Mouse (Mus musculus) CD4-positive helper T cell, adult 2 months (primary cell): ENCODE data around the gene Cenpa.

Experiments
- DNase-seq: peaks from one replicate; pipeline ENCODE4 v3.0.0-alpha.2; 2012; ENCODE audit warnings: low read depth, missing footprints, low spot score

The Cenpa gene

DNA sequence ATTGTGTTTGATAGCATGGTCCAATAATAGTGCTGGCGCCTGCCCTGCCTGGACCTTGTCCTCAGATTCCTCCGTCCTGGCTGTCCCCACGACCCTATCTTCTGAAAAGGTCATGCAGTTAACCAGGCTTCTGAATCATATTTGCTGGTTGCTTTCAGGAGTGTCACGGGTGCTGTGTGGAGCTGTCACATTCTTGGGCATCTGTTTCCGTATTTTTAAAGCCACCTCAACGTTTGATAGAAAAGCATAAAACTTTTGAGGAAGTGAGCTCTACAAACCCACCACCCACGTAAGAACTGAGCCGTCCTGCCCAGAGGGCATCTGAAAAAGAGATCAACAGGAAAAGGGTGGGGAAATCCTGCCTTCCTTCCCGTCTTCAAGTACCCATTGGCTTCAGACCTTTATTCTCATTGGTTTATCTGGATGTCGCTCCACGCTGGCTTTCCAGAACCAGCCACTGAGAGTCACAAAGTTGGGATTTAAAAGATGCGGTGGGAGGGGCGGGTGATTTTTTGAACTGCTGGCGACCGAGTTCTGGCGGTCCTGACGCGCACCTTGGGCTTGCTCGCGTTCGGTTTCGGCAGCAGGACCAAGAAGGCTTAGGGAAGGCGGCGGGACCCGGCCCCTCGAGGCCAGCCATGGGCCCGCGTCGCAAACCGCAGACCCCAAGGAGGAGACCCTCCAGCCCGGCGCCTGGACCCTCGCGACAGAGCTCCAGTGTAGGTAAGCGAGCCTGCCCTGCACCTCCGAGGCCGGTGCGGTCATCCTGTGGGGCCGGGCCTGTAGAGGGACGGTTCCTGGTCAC, at the start of gene Cenpa:
TSS of gene Cenpa (plus strand) at position 387 of the 805 bp plus-strand sequence.
- DNase-seq, result peak; percentile 97

DNA sequence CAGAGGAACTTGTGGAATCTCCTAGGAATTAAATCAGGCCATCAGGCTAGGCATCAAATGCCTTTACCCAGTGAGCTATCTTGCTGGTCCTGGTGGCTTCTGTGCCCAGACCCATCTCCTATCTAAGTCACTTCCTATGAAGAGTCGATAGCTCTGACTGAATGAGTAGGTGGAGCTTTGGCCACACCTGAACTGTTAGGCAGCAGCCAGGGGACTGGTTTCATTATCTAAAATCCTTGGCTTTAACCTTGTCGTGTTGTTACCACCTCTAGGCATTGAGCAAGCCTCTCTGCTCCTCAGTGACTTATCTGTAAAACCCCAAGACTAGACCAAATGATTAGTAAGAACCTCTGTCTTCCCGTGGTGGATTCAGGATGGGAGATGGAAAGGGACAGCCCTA, 49.2 kb upstream of the Cenpa start:
- DNase-seq, result no peak

DNA sequence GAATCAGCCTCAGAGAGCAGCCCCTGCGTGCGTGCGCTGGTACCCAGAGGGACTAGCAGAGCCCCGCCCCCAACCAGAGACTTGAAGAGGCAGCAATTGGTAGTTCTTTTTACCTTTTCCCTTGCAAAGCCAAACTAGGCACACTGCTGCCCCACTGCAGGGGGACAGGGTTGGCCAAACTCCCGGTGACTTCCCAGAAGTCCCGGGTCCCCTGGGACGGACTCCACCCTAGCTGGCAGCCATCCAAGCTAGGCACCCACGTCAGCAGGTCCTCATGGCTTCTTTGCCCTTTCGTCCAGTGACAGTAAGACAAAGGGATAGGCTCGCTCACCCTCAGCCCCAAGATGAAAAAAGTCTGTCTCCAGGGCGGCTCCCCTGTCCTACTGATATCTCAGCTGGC, 48.7 kb upstream of the Cenpa start:
- DNase-seq, result no peak

DNA sequence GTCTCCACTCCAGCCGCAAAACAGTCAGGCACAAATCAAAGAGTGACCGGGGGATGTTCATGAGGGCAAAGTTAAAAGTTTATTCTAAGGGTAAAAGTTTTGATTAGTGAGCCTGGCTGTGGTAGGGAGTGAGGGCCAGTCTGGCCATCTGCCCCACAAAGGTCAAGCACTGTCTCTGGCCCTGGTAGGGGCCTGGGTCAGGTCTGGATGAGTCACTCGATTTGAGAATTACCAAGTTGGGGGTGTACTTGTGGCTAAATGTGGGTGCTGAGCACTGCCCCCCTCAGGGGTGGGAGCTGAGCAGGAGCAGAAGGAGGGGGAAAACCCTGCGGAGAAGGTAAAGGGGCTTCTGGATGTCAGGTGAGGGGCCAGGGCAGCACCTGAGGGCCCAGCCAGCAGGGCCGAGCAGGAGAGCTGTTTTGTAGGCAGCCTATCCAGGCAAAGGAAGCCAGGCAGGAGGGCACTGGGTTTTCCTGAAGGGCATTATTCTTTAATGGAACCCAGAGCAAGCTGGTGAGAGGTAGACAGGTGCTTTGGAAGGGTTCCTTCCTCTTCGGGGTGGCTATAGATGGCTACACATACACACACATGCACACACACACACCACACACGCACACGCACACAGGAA, 48.1 kb upstream of the Cenpa start:
- DNase-seq, result no peak

DNA sequence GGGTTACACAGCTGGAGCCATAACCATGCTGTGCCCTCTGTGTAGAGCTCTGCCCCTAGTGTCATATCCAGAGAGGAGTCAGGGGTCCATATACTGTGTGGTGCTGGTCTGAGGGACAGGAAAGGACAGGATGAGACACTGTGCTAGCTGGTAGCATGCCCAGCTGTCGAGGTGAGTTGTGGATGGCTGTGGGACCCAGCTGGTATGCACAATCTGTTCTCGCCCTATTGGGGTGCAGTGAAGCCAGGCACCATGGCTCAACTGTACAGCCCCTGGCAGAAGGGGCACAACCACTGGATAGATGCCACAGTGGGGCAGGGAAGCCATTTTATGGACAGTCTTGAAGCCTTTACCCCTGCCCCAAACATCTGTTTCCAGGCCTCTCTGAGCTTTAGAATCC, 47.4 kb upstream of the Cenpa start:
- no peak for DNase-seq

DNA sequence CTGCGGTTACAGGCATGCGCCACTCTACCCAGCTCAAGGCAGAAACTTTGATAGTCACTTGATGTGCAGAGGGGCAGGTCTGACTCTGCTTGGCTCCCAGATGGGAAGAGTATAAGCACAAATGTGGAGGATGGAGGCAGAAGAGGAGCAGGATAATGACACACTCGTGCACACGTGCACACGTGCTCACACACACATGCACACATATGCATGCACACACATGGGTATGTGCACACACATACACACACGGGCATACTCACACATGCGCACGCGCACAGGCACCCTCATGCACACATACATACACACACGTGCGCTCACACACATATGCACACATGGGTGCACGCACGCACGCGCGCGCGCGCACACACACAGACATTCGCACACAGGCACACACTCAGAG, 46.0 kb upstream of the Cenpa start:
- no peak for DNase-seq

DNA sequence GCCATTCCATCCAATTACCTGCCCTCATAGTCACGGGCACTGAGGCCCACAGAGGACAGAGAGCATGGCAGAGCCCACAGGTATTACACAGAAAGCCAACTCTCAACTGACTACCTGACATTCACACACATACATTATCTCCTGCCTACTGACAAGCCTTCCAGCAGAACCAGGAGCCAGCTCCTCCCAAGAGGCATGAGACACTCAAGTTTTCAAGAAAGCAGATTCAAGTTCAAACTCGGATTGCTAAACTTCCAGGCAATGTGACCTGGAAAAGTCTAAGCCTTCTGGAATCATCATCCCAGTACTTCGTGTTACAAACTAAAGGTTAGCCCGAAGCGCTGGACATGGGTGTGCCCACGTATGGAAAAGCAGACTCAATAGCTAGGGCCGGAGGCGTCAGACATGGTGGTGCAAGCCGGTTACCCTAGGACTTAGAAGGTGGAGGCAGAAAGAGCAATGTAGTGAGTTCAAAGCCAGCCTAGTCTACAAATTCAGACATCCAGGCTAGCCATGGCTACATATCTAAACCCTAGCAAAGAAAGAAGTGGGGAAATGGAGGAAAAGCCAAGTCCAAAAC, 45.3 kb upstream of the Cenpa start:
- no peak for DNase-seq

DNA sequence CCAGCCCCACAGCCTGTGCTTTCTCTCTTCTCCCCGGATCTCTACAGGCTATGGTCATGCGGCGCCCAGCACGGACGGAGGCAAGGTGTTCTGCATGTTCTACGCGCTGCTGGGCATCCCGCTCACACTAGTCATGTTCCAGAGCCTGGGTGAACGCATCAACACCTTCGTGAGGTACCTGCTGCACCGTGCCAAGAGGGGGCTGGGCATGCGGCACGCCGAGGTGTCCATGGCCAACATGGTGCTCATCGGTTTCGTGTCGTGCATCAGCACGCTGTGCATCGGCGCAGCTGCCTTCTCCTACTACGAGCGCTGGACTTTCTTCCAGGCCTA, 44.8 kb upstream of the Cenpa start:
- no peak for DNase-seq

DNA sequence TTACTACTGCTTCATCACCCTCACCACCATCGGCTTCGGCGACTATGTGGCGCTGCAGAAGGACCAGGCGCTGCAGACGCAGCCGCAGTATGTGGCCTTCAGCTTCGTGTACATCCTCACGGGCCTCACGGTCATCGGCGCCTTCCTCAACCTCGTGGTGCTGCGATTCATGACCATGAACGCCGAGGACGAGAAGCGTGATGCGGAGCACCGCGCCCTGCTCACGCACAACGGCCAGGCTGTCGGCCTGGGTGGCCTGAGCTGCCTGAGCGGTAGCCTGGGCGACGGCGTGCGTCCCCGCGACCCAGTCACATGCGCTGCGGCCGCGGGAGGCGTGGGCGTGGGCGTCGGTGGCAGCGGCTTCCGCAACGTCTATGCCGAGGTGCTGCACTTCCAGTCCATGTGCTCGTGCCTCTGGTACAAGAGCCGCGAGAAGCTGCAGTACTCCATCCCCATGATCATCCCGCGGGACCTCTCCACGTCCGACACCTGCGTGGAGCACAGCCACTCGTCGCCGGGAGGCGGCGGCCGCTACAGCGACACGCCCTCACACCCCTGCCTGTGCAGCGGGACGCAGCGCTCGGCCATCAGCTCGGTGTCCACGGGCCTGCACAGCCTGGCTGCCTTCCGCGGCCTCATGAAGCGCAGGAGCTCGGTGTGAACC, 44.3 kb upstream of the Cenpa start:
- peak; percentile 61 for DNase-seq

DNA sequence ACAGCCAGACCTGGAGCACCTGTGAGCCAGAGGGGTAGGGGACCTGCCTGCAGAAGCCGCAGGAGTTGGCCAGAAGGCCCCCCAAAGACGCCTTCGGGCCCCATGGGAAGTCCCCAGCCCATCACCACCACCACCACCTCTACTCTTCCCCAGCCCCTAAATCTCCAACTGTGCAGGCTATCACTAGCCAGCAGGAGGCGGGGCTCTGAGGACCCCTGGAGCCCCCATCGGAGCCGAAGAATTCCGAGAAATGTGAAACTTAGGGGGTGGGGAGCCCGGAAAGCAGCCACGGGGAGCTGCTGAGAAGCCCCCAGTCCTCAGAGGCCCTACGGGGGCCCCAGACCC, 43.8 kb upstream of the Cenpa start:
- no peak for DNase-seq

DNA sequence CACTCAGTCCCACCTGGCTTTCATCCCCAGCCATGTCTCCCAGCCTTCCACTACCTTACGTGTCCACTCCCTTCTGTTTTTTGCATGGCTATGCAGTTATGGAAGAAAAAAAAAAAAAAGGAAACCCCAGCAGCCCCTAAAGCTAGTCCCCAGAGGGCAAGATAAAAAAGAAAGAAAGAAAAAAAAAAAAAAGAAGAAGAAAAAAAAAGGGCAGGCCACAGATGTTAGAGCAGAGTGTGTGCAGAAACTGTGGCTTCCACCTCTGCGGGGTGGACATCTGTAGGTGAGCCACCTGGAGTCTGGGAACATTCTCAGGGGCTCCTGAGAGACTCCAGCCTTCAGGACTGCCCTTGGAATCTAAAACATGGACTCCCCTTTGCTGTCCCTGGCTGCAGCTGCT, 43.2 kb upstream of the Cenpa start:
- DNase-seq, result no peak

DNA sequence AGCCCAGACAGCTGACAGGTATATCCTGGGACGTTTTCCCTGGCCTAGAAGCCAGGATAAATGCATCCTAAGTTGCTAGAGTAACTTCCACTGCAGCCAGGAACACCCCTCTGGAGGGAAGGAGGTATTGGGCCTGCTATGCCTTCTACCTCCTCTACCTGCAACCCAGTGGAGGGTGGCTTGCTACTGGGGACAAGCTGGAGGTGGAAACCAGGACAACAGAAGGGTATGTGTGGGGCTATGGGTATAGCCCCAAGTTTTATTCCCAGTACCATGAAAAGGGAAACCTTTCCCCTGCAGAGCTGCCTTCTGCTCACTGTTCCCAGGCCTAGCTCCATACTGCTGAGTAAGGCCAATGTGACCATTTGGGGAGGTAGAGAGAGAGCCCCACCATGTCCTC, 42.3 kb upstream of the Cenpa start:
- DNase-seq, result no peak

DNA sequence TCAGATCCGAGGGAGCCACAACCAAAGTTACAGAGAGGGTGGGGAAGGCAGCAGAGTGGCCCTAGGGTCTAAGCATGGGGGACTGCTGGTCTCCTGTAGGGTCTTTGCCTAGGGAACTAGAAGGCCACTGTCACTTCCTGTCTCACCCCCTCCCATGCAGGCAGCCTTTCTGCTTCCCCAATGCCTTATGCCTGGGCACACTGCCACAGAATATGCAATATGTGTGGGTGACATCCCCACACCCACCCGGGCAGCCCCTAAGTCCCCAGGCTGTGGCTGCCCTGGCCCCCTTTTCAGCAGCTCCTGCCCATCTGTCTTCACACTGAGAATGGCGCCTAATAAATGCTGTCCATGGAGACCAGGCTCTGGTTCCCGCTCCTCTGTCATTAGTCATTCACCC, 41.7 kb upstream of the Cenpa start:
- no peak for DNase-seq

DNA sequence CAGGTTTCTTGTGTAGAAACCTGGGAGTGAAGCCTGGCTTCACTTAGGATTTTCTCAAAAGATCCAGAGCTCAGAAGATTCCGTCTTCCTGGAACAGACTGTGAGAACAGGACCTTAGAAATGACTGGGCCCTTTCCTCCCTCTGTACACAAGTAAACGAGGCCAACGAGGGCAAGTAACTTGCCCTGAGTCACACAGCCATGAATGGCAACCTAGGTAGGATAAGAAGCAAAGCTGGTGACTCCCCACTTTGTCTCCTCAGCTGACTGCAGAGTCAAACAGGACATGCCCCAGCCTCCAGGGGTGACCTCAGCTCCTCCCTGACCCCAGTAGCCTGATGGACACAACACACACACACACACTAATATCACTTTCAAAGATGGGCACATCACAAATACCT, 41.2 kb upstream of the Cenpa start:
- DNase-seq, result no peak

DNA sequence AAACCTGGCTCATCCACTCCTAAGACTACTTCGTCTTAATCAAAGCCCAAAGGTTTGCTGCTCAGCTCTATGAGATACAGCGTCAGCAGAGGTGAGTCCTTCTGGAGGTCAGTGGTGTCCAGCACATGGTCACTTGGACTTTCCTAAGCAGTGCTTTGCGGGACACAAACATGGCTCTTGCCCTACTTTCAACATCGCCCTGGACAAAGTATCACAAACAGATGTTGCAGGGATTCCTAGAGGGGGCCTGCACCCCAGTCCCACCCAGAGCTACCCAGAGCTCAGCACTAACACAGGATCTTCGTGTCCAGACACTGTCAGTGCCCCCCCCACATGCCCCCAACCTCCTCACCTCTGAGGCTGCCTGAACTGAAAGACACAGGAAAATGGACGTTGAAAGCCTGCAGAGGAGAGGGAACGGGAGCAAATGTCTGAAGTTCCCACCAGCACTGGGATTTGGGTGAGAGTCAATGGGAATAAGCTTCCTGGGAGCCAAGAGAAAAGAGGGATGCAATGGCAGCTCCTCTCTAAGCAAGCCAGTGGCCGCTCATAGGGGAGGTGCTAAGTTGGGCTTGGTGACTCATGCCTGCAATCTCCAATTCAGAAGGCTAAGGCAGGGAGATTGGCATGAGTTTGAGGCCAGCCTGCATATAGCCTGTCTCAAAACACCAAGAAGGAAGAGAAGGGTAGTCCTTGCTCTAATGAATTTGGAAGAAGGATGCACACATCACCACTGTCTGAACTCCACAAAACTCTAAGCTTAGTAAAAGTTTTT, 40.1 kb upstream of the Cenpa start:
- no peak for DNase-seq

DNA sequence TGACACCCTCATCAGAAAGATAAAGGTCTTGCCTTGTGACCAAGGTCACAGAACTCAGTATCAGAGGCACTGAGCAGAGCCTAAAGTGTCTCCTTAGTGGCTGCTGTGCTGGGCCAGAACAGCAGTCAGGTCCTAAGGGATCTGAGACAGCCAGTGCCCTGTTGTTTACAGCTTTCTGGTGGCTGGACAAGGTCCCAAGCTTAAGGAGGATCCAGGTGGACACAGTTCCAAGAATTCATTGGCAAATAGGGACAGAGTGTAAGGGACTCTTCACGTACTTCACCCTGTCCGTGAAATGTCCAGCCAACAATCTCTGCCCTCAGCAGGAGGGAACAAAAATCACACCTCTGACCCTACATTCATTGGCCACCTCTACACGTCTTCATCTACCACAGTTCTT, 38.1 kb upstream of the Cenpa start:
- DNase-seq, result no peak

DNA sequence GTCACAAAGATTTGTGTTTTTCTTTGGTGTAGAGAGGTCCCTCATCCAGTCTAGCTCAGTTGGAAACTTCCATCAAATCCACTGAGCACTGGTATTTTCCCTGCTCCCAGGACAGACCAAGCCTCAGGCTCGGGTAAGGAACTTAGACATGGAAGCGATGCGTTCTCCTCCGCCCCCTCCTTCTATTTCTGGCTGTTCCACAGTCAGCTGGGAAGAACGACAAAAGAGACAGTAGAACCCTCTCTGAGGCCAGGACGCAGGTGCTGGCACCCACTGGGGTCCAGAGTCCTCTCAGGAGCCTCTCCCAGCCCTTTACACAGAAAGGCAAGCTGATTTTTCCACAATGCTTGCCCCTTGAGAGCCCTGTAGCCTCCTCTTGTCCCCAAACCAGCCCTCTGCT, 36.2 kb upstream of the Cenpa start:
- DNase-seq, result no peak

DNA sequence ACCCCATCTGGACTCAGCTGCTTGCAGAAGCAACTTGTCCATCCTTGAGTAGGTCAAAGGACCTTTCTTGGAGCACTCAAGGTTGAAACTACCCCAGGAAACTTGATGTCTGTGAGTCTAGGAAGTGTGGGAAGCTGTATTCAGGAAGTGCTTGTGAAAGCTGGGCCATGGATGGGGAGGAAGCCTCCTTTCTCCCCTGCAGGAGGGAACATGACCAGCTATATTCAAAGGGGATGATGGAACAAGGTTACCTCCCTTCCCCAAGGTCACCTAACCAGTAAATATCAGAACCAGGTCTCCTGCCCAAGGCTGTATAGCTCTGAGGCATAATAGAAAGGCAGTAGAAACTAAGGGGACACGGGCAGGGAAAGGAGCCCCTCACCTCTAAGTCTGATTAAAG, 34.4 kb upstream of the Cenpa start:
- no peak for DNase-seq

DNA sequence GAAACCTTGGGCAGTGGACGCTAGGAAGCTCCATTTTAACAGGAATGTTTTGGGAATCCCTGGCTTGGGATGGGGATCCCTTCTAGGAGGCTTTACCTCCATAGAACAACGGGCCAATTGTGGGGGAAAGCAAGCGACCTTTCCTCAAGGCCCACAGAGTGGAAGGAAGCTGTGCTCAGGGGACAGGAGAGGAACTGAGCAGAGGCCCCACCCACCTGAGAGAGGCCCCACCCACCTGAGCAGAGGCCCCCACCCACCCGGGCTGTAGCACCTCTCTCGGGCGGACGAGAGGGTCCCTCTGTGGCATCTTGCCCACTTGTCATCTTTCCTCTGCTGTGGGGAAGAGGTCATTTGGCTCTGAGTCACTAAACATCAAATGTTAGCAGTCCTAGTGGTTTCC, 29.6 kb upstream of the Cenpa start:
- DNase-seq, result no peak

DNA sequence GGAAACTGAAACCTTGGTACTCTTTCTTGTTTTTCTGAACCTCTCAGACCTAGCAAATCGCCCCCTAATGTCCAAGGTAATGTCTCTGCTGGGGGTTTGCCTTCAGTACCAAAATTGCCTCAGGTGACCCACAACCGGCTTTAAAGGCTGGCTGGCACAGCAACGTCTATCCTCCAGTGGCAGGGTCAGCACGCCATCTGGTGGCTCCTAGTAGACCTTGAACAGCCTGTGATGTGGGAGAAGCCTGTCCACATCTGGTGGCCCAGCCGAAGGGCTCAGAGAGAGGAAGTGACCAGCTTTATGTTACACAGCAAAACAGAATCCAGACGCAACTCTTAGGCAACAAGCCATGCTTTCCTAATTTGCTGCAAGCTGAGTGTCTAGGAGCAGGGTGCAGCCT, 28.5 kb upstream of the Cenpa start:
- DNase-seq, result peak; percentile 31

DNA sequence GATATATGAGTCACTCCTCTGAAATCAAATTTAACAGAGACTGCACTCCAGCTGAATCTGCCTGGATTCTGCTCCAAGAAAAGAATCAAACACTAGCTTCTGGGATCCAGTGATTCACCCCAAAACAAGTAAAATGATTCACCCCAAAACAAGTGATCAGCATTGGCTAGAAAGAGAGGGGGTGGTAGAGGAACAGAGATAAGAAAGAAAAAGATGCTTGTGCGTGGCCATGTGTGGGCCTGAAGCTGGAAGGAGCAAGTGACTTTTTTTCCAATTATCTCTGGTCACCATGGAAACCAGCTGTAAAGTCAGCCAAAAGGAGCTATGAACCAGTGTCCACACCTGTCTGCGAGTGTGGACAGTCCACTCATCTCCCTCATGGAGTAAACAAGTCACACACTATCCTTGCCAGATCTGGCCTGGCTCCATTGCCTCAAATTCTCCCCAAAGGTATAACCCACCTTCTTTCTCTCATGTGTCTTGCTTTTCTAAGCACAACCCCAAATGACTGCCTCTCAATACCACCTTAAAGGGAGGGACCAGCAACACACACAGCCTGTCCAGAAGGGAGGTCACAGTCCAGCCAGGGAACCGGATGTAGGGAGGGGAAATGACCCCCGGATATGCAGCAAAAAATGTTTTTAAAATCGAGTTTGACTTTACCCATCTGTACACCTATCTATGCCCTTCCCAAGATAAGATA, 22.9 kb upstream of the Cenpa start:
- no peak for DNase-seq

DNA sequence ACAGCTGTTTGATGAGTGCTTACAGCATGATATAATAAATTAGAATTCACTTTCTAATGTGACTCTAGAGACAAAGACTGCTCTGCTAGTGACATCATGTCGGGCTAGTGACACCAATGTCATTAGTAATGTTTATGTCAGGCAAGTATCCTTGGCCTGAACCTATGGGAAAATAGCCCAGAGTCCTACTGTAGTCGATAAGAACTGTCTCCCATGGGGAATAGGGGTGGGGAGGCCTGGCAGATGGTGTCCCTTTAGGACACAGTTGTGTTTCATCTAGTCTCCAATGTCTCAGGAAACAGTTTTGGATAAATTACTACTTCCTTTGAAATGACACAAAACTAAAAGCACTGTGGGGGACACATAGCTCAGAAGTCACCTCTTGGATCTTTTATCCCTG, 20.5 kb upstream of the Cenpa start:
- no peak for DNase-seq
